Mouse (Mus musculus): ENCODE data around the gene Kbtbd12.

- TF ChIP-seq BHLHE40 (IDR thresholded peaks at IDR 0.05; ENCODE audit: low read depth, low read length) (no peak), USF1 (IDR thresholded peaks at IDR 0.05; ENCODE audit: low read depth, low read length) (no peak), E2F4 (IDR thresholded peaks at IDR 0.05; ENCODE audit: insufficient replicate concordance, low read depth, low read length) (no peak), NELFE (IDR thresholded peaks at IDR 0.05; ENCODE audit: low read depth, low read length) (no peak)
Observed at GRCm38 (mm10) chr6:88639921-88640320, 2.2 kb upstream of the Kbtbd12 start.

Measured in CH12.LX (cell line).